Mouse (Mus musculus) lung, embryonic 15.5 days (tissue): ENCODE data around the gene Rwdd2a. TPM values are rescaled to one million over a fixed set of nuclear protein-coding genes. Genes with fewer than 3 reads are reported as not detected.

Source experiments
- polyA plus RNA-seq: library from polyadenylated mRNA; unstranded; fragments of >200 nt; fragmentation: Nextera tagmentation; extraction: Ambion mirVana; gene quantifications from 2 replicates; pipeline ENCODE4 v1.2.1, GENCODE M21; 2015

The Rwdd2a gene
- polyA plus RNA-seq, 1 experiment from 2014 or later = 5.3 TPM

Other genes with a start within 250 kb of the Rwdd2a start
- 5.0 and 5.4 TPM in 2 replicates for gene Ube2cbp, start 107.0 kb upstream of the Rwdd2a start, polyA plus RNA-seq
- gene Dop1a, start 104.8 kb upstream of the Rwdd2a start, polyA plus RNA-seq = 10.3 and 12.3 TPM in 2 replicates
- gene Pgm3, start 149 bp upstream of the Rwdd2a start, polyA plus RNA-seq = 40.6 and 41.2 TPM in 2 replicates
- gene Me1, start 124.0 kb downstream of the Rwdd2a start, polyA plus RNA-seq = 31.6 and 32.6 TPM in 2 replicates
- 54.0 and 54.2 TPM in 2 replicates for gene Prss35, start 171.7 kb downstream of the Rwdd2a start, polyA plus RNA-seq